Mouse (Mus musculus) MEL (cell line): ENCODE data around the gene Thada. TPM values are rescaled to one million over a fixed set of nuclear protein-coding genes. Genes with fewer than 3 reads are reported as not detected.

ENCODE experiments used
- DNase-seq: peaks from one replicate; pipeline ENCODE4 v3.0.0; 2011; ENCODE audit warnings: low read depth, low spot score
- H3K27ac ChIP-seq: 2 replicates; pipeline ENCODE4 v1.5.1; 2012; ENCODE audit warnings: low read depth, mild to moderate bottlenecking, control low read depth, low read length, moderate library complexity; ENCODE audit not compliant: control insufficient read depth
- H3K27me3 ChIP-seq, 2 experiments: fragments of 150-350 bp in 1 of 2; sonication (generic) in 1 of 2; 2 replicates each; pipeline ENCODE4 v1.6.1; 2012; ENCODE audit warnings: low read length in 2 of 2, mild to moderate bottlenecking in 2 of 2, improper control_type of control experiment in 1 of 2, moderate library complexity in 1 of 2; ENCODE audit not compliant: insufficient read depth in 2 of 2, control insufficient read depth in 1 of 2
- H3K36me3 ChIP-seq, 2 experiments: 2 replicates each; pipeline ENCODE4 v1.6.1; 2012 to 2014; ENCODE audit warnings: low read length in 2 of 2, improper control_type of control experiment in 1 of 2, inconsistent platforms in 1 of 2, mild to moderate bottlenecking in 1 of 2; ENCODE audit not compliant: insufficient read depth in 2 of 2, control insufficient read depth in 1 of 2
- H3K4me1 ChIP-seq, 2 experiments: fragments of 150-350 bp in 1 of 2; sonication (generic) in 1 of 2; 2 replicates each; pipeline ENCODE4 v1.6.1; 2012; ENCODE audit warnings: low read length in 2 of 2, improper control_type of control experiment in 1 of 2, mild to moderate bottlenecking in 1 of 2; ENCODE audit not compliant: insufficient read depth in 2 of 2, control insufficient read depth in 1 of 2
- H3K4me3 ChIP-seq, 2 experiments: fragments of 150-350 bp in 1 of 2; sonication (generic) in 1 of 2; 2 replicates each; pipeline ENCODE4 v1.5.1; 2012; ENCODE audit warnings: low read depth in 2 of 2, low read length in 2 of 2, mild to moderate bottlenecking in 2 of 2, moderate library complexity in 2 of 2, control low read depth in 1 of 2, improper control_type of control experiment in 1 of 2; ENCODE audit not compliant: control insufficient read depth in 1 of 2, insufficient read depth in 1 of 2
- H3K79me2 ChIP-seq: 2 replicates; pipeline ENCODE4 v1.6.1; 2012; ENCODE audit warnings: mild to moderate bottlenecking, low read length, moderate library complexity; ENCODE audit not compliant: control insufficient read depth, poor library complexity, insufficient read depth
- H3K9ac ChIP-seq: 2 replicates; pipeline ENCODE4 v1.6.1; 2012; ENCODE audit warnings: low read depth, mild to moderate bottlenecking, control low read depth, low read length, moderate library complexity; ENCODE audit not compliant: control insufficient read depth, poor library complexity, severe bottlenecking
- H3K9me3 ChIP-seq: fragments of 150-350 bp; sonication (generic); replicated peaks from 2 replicates; pipeline ENCODE4 v1.6.1; 2012; ENCODE audit warnings: mild to moderate bottlenecking, low read length, improper control_type of control experiment, moderate library complexity; ENCODE audit not compliant: insufficient read depth
- BHLHE40 ChIP-seq: IDR thresholded peaks from 2 replicates; pipeline ENCODE4 v1.6.1; 2012; ENCODE audit warnings: low read depth, mild to moderate bottlenecking, inconsistent platforms, low read length, improper control_type of control experiment, borderline replicate concordance
- CHD1 ChIP-seq: IDR thresholded peaks from 2 replicates; pipeline ENCODE4 v1.6.1; 2012; ENCODE audit warnings: low read depth, mild to moderate bottlenecking, inconsistent platforms, low read length, improper control_type of control experiment
- CHD2 ChIP-seq: IDR thresholded peaks from 2 replicates; pipeline ENCODE4 v1.6.1; 2011; ENCODE audit warnings: low read length, improper control_type of control experiment
- E2F4 ChIP-seq: IDR thresholded peaks from 2 replicates; pipeline ENCODE4 v1.6.1; 2011; ENCODE audit warnings: low read depth, low read length, improper control_type of control experiment, borderline replicate concordance
- ELF1 ChIP-seq: IDR thresholded peaks from 2 replicates; pipeline ENCODE4 v1.6.1; 2014; ENCODE audit warnings: low read depth, mild to moderate bottlenecking, inconsistent platforms, low read length, improper control_type of control experiment, moderate library complexity
- EP300 ChIP-seq, 2 experiments: IDR thresholded peaks; 2 replicates each; pipeline ENCODE4 v1.6.1; 2011; ENCODE audit warnings: improper control_type of control experiment in 2 of 2, low read length in 2 of 2, low read depth in 1 of 2, mild to moderate bottlenecking in 1 of 2
- GATA1 ChIP-seq: IDR thresholded peaks from 2 replicates; pipeline ENCODE4 v1.6.1; 2011; ENCODE audit warnings: low read depth, low read length, improper control_type of control experiment
- JUND ChIP-seq: IDR thresholded peaks from 2 replicates; pipeline ENCODE4 v1.6.1; 2011; ENCODE audit warnings: low read depth, mild to moderate bottlenecking, improper control_type of control experiment, low read length
- MAX ChIP-seq: IDR thresholded peaks from 2 replicates; pipeline ENCODE4 v1.6.1; 2011; ENCODE audit warnings: low read length, improper control_type of control experiment
- MAZ ChIP-seq: IDR thresholded peaks from 2 replicates; pipeline ENCODE4 v1.6.1; 2012; ENCODE audit warnings: low read depth, mild to moderate bottlenecking, inconsistent platforms, low read length, improper control_type of control experiment
- MEF2A ChIP-seq: IDR thresholded peaks from 2 replicates; pipeline ENCODE4 v1.6.1; 2014; ENCODE audit warnings: low read depth, mild to moderate bottlenecking, inconsistent platforms, low read length, improper control_type of control experiment; ENCODE audit not compliant: poor library complexity, insufficient replicate concordance, severe bottlenecking; ENCODE audit errors: extremely low read depth
- MYB ChIP-seq: IDR thresholded peaks from 2 replicates; pipeline ENCODE4 v1.6.1; 2011; ENCODE audit warnings: mild to moderate bottlenecking, low read depth, low read length, improper control_type of control experiment
- MYC ChIP-seq: IDR thresholded peaks from 2 replicates; pipeline ENCODE4 v1.6.1; 2011; ENCODE audit warnings: low read depth, mild to moderate bottlenecking, low read length, improper control_type of control experiment, moderate library complexity
- NELFE ChIP-seq: IDR thresholded peaks from 2 replicates; pipeline ENCODE4 v1.6.1; 2011; ENCODE audit warnings: low read depth, low read length, improper control_type of control experiment
- NRF1 ChIP-seq: IDR thresholded peaks from 2 replicates; pipeline ENCODE4 v1.6.1; 2014; ENCODE audit warnings: low read depth, mild to moderate bottlenecking, inconsistent platforms, low read length, improper control_type of control experiment, moderate library complexity; ENCODE audit not compliant: poor library complexity, insufficient read depth, severe bottlenecking
- POLR2AphosphoS2 ChIP-seq: IDR thresholded peaks from 2 replicates; pipeline ENCODE4 v1.6.1; 2011; ENCODE audit warnings: low read length, improper control_type of control experiment
- POLR2AphosphoS5 ChIP-seq: IDR thresholded peaks from 2 replicates; pipeline ENCODE4 v1.6.1; 2012; ENCODE audit warnings: low read depth, borderline replicate concordance, mild to moderate bottlenecking, inconsistent platforms, low read length, moderate library complexity, mixed read lengths
- RAD21 ChIP-seq: IDR thresholded peaks from 2 replicates; pipeline ENCODE4 v1.6.1; 2011; ENCODE audit warnings: mild to moderate bottlenecking, low read depth, low read length, improper control_type of control experiment
- SIN3A ChIP-seq: IDR thresholded peaks from 2 replicates; pipeline ENCODE4 v1.6.1; 2012; ENCODE audit warnings: low read length, improper control_type of control experiment, inconsistent platforms
- UBTF ChIP-seq: IDR thresholded peaks from 2 replicates; pipeline ENCODE4 v1.6.1; 2012; ENCODE audit warnings: low read depth, mild to moderate bottlenecking, inconsistent platforms, low read length, improper control_type of control experiment, moderate library complexity, borderline replicate concordance; ENCODE audit not compliant: insufficient read depth
- USF1 ChIP-seq: IDR thresholded peaks from 2 replicates; pipeline ENCODE4 v1.6.1; 2014; ENCODE audit warnings: low read depth, mild to moderate bottlenecking, inconsistent platforms, low read length, improper control_type of control experiment, moderate library complexity
- USF2 ChIP-seq, 2 experiments: IDR thresholded peaks; 2 replicates each; pipeline ENCODE4 v1.6.1; 2011 to 2012; ENCODE audit warnings: improper control_type of control experiment in 2 of 2, low read length in 2 of 2, borderline replicate concordance in 1 of 2, inconsistent platforms in 1 of 2, low read depth in 1 of 2, mild to moderate bottlenecking in 1 of 2; ENCODE audit not compliant: insufficient read depth in 1 of 2
- ZC3H11A ChIP-seq: IDR thresholded peaks from 2 replicates; pipeline ENCODE4 v1.6.1; 2012; ENCODE audit warnings: low read depth, mild to moderate bottlenecking, inconsistent platforms, low read length, improper control_type of control experiment
- ZKSCAN1 ChIP-seq: IDR thresholded peaks from 2 replicates; pipeline ENCODE4 v1.6.1; 2012; ENCODE audit warnings: low read depth, mild to moderate bottlenecking, inconsistent platforms, low read length, improper control_type of control experiment, moderate library complexity
- ZNF384 ChIP-seq: IDR thresholded peaks from 2 replicates; pipeline ENCODE4 v1.6.1; 2012; ENCODE audit warnings: low read depth, mild to moderate bottlenecking, inconsistent platforms, low read length, improper control_type of control experiment
- polyA plus RNA-seq, 2 experiments: library from polyadenylated mRNA; stranded (reverse) in 1 of 2; unstranded in 1 of 2; fragments of >175 nt in 1 of 2; fragments of >200 nt in 1 of 2; gene quantifications; 2 replicates each; pipeline versions ENCODE4 v1.2.1 to v1.2.4; 2012; ENCODE audit warnings: low replicate concordance in 2 of 2, low read depth in 1 of 2; ENCODE audit not compliant: insufficient read length in 2 of 2, insufficient read depth in 1 of 2, missing spikeins in 1 of 2
- total RNA-seq: library from RNA; depleted of rRNA; stranded (reverse); fragments of 300-350 nt; gene quantifications from 2 replicates; pipeline ENCODE4 v1.2.3, GENCODE M21; 2012

Thada gene
- total and polyA plus RNA-seq, 3 experiments: 19.8 to 20.6 TPM; not detected in 1

- Histone ChIP-seq H3K4me1 (no peaks in the 10 kb centered on the region), H3K9me3 (no peaks in the 10 kb centered on the region), H3K36me3 (peaks cover 0 to 1% of the 10 kb centered on the region in 2 experiments; a peak in 1 of 4 replicates), H3K4me3 (no peak overlapping the region), H3K27me3 (no peaks in the 10 kb centered on the region), H3K79me2 (no peaks in the 10 kb centered on the region), H3K9ac (no peak overlapping the region), H3K27ac (no peak overlapping the region)
- DNase-seq: no peak
- no peak for TF ChIP-seq EP300 (IDR thresholded peaks at IDR 0.05; ENCODE audit: low read depth in 1 of 2, low read length in 2 of 2)
- TF ChIP-seq MAZ: no peak
- TF ChIP-seq MYB: no peak
- TF ChIP-seq RAD21: no peak
- TF ChIP-seq E2F4: no peak
- no peak for TF ChIP-seq POLR2AphosphoS5
- no peak for TF ChIP-seq CHD1
- TF ChIP-seq ZKSCAN1: no peak
- TF ChIP-seq BHLHE40: no peak
- no peak for TF ChIP-seq USF1
- no peak for TF ChIP-seq GATA1
- no peak for TF ChIP-seq ZC3H11A
- TF ChIP-seq CHD2: no peak
These were observed 179.5 kb downstream of the Thada start for GRCm38 (mm10) chr17:84286536-84286935.

GRCm38 (mm10) chr17:84282388-84283280 lies 183.4 kb downstream of the Thada start:
- no peak for TF ChIP-seq CHD2
- no peak for TF ChIP-seq E2F4
- TF ChIP-seq BHLHE40: no peak
- no peak for TF ChIP-seq MEF2A
- no peak for TF ChIP-seq ZNF384
- TF ChIP-seq EP300 (IDR thresholded peaks at IDR 0.05; ENCODE audit: low read depth in 1 of 2, low read length in 2 of 2): no peak
- no peak for TF ChIP-seq MYC
- TF ChIP-seq SIN3A: no peak
- no peak for TF ChIP-seq UBTF
- TF ChIP-seq NELFE: no peak
- no peak for TF ChIP-seq MAX
- TF ChIP-seq MYB: no peak
- TF ChIP-seq CHD1: no peak
- TF ChIP-seq MAZ: no peak
- no peak for TF ChIP-seq NRF1
- TF ChIP-seq POLR2AphosphoS2: no peak
- TF ChIP-seq USF2 (IDR thresholded peaks at IDR 0.05; ENCODE audit: borderline replicate concordance in 1 of 2, insufficient read depth in 1 of 2, low read depth in 1 of 2, low read length in 2 of 2): no peak
- no peak for TF ChIP-seq JUND
- no peak for TF ChIP-seq ELF1
- Histone ChIP-seq H3K9ac (no peak overlapping the region), H3K79me2 (no peaks in the 10 kb centered on the region), H3K9me3 (no peaks in the 10 kb centered on the region), H3K4me3 (no peak overlapping the region), H3K27me3 (no peaks in the 10 kb centered on the region), H3K27ac (no peak overlapping the region), H3K4me1 (no peaks in the 10 kb centered on the region), H3K36me3 (no peaks in the 10 kb centered on the region)
- no peak for DNase-seq
